Mouse (Mus musculus): ENCODE measurements around the gene Wdr49.

DNA sequence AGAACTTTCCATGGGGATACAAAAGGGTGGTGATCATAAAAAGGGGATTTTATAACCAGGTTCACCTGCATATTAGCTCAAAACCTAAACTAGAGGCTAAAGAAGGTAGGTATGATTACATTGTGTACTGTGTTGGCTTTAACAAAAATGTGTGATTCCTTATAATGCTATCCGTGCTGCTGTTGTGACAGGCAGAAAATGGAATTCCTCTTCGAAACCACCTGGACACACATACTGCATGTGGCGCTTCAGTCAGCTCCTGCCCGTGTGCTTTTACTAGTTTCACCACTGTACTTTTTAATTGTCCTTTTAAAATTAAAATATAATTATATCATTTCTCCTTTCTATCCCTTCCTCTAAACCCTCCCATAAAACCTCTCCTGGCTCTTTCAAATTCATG, 86.0 kb downstream of the Wdr49 start:
- TF ChIP-seq ZNF384 (IDR thresholded peaks at IDR 0.05; ENCODE audit: low read depth, low read length) = no peak
- TF ChIP-seq MAFK (IDR thresholded peaks at IDR 0.05; ENCODE audit: insufficient read depth, low read depth, low read length) = no peak
- TF ChIP-seq ZC3H11A (IDR thresholded peaks at IDR 0.05; ENCODE audit: borderline replicate concordance, low read depth, low read length) = no peak
- no peak for TF ChIP-seq HCFC1 (IDR thresholded peaks at IDR 0.05; ENCODE audit: borderline replicate concordance, insufficient read depth, low read length)
